Comparison of ENCODE assay signal across 9 mouse cellular contexts in genomic region chr5:138275216-138276050, GRCm38 (mm10). TPM values are rescaled to one million over a fixed set of nuclear protein-coding genes. Genes with fewer than 3 reads are reported as not detected.
A peak's percentile ranks its signal among the peaks of the same experiment; 100 is the strongest.
DNase-seq lines count a peak whose midpoint lies in the region; ATAC-seq and TF ChIP-seq lines count a peak whose summit lies in the region.
"Had no signal": no experiment of that assay in that cellular context is flagged by ENCODE, and none has a peak within 500 bp of the region (broad histone marks: within the 10 kb centered on the region; RNA-seq: fewer than 3 reads in every experiment).

No protein-coding gene starts in this region.

- peaks cover 31% of the 10 kb centered on the region for H3K4me1 ChIP-seq in liver, embryonic 12.5 days
- peaks cover 10% of the 10 kb centered on the region for H3K4me1 ChIP-seq in liver, postnatal 0 days (ENCODE audit: insufficient read depth)
- peaks cover 37% of the 10 kb centered on the region for H3K4me1 ChIP-seq in hindbrain, embryonic 11.5 days (replicated peaks; ENCODE audit: control insufficient read depth, insufficient read depth, low read length)
- H3K4me1 ChIP-seq in limb, embryonic 11.5 days (ENCODE audit: control insufficient read depth, insufficient read depth, low read length), result peaks cover 31% of the 10 kb centered on the region
- H3K4me1 ChIP-seq in stomach, postnatal 0 days (replicated peaks; ENCODE audit: control insufficient read depth, insufficient read depth), result peaks cover 3% of the 10 kb centered on the region; the same call in 1 of the 2 replicates

- H3K36me3 ChIP-seq in liver, embryonic 12.5 days, result no peaks in the 10 kb centered on the region
- no peaks in the 10 kb centered on the region for H3K36me3 ChIP-seq in liver, postnatal 0 days (replicated peaks; ENCODE audit: insufficient read depth, low read length)
- no peaks in the 10 kb centered on the region for H3K36me3 ChIP-seq in hindbrain, embryonic 11.5 days (ENCODE audit: control insufficient read depth, insufficient read depth, low read length)
- H3K36me3 ChIP-seq in limb, embryonic 11.5 days (ENCODE audit: control insufficient read depth, insufficient read depth, low read length), result peaks cover 4% of the 10 kb centered on the region; the same call in 1 of the 2 replicates
- H3K36me3 ChIP-seq in stomach, postnatal 0 days (ENCODE audit: control insufficient read depth, insufficient read depth, low read length), result no peaks in the 10 kb centered on the region

- no peak overlapping the region for H3K9ac ChIP-seq in liver, embryonic 12.5 days
- H3K9ac ChIP-seq in liver, postnatal 0 days (replicated peaks), result no peak overlapping the region
- peak overlapping the region; percentile 54 for H3K9ac ChIP-seq in hindbrain, embryonic 11.5 days (ENCODE audit: low read depth, low read length)
- H3K9ac ChIP-seq in limb, embryonic 11.5 days (ENCODE audit: low read length), result peak overlapping the region; percentile 27
- peak overlapping the region; percentile 45; the same call in 1 of the 2 replicates for H3K9ac ChIP-seq in stomach, postnatal 0 days (ENCODE audit: low read length)

- H3K4me2 ChIP-seq in liver, embryonic 12.5 days, result peak overlapping the region; percentile 41
- no peak overlapping the region for H3K4me2 ChIP-seq in liver, postnatal 0 days (ENCODE audit: low read depth, low read length)
- H3K4me2 ChIP-seq in hindbrain, embryonic 11.5 days (replicated peaks; ENCODE audit: low read depth, low read length), result peak overlapping the region; percentile 59
- peak overlapping the region; percentile 42 for H3K4me2 ChIP-seq in limb, embryonic 11.5 days (ENCODE audit: low read depth, severe bottlenecking)
- peak overlapping the region; percentile 49 for H3K4me2 ChIP-seq in stomach, postnatal 0 days (replicated peaks; ENCODE audit: low read depth)

- ATAC-seq in liver, embryonic 12.5 days, result no peak
- ATAC-seq in liver, postnatal 0 days, result no peak
- ATAC-seq in hindbrain, embryonic 11.5 days (ENCODE audit: low FRiP score), result 0 out of 2 replicates have a peak, but pooled peaks have one; percentile 1
- ATAC-seq in limb, embryonic 11.5 days (ENCODE audit: insufficient number of reproducible peaks, low FRiP score, low TSS enrichment, low read depth), result no peak
- ATAC-seq in stomach, postnatal 0 days (ENCODE audit: low FRiP score, low TSS enrichment), result no peak
- ATAC-seq in frontal cortex, adult (ENCODE audit: low TSS enrichment), result no peak

- H3K4me3 ChIP-seq in liver, embryonic 12.5 days, result no peak overlapping the region
- no peak overlapping the region for H3K4me3 ChIP-seq in liver, postnatal 0 days (ENCODE audit: low read depth, low read length)
- H3K4me3 ChIP-seq in hindbrain, embryonic 11.5 days (ENCODE audit: low read depth, low read length), result peak overlapping the region; percentile 34
- H3K4me3 ChIP-seq in limb, embryonic 11.5 days (ENCODE audit: low read depth, low read length), result peak overlapping the region; percentile 12; the same call in 1 of the 2 replicates
- H3K4me3 ChIP-seq in stomach, postnatal 0 days (ENCODE audit: low read depth, low read length), result peak overlapping the region; percentile 20

- no peak for TF ChIP-seq CTCF in liver, postnatal 0 days (IDR thresholded peaks at IDR 0.05; ENCODE audit: low read depth)
- no peak for TF ChIP-seq CTCF in stomach, postnatal 0 days (IDR thresholded peaks at IDR 0.05; ENCODE audit: low read depth)

- no peak for DNase-seq in liver, postnatal 0 days
- DNase-seq in hindbrain, embryonic 11.5 days (ENCODE audit: low spot score), result peak; percentile 61
- peak; percentile 47 for DNase-seq in limb, embryonic 11.5 days (ENCODE audit: low spot score)
- peak; percentile 56 for DNase-seq in stomach, postnatal 0 days (ENCODE audit: low spot score)
- no peak for DNase-seq in urinary bladder, postnatal 10 days (ENCODE audit: low spot score)
- no peak for DNase-seq in ovary, postnatal 10 days (ENCODE audit: low spot score)
- DNase-seq: thymus, postnatal 14 days had no signal

- no peak for TF ChIP-seq EP300 in liver, postnatal 0 days (IDR thresholded peaks at IDR 0.05; ENCODE audit: low read depth)
- no peak for TF ChIP-seq EP300 in stomach, postnatal 0 days (optimal IDR thresholded peaks at IDR 0.05)

- WGBS in liver, embryonic 12.5 days (ENCODE audit: insufficient replicate concordance), result 39% methylated on average over 41 of the region's 41 CpGs
- WGBS in liver, postnatal 0 days (ENCODE audit: insufficient replicate concordance), result 64% methylated on average over 41 of the region's 41 CpGs
- 11% methylated on average over 41 of the region's 41 CpGs for WGBS in hindbrain, embryonic 11.5 days
- WGBS in limb, embryonic 11.5 days, result 25% methylated on average over 41 of the region's 41 CpGs
- 33% methylated on average over 41 of the region's 41 CpGs for WGBS in stomach, postnatal 0 days

- peaks cover 93% of the 10 kb centered on the region for H3K27me3 ChIP-seq in liver, embryonic 12.5 days (replicated peaks)
- H3K27me3 ChIP-seq in liver, postnatal 0 days (ENCODE audit: insufficient read depth, low read length), result peaks cover 23% of the 10 kb centered on the region; the same call in 1 of the 2 replicates
- no peaks in the 10 kb centered on the region for H3K27me3 ChIP-seq in hindbrain, embryonic 11.5 days (ENCODE audit: control insufficient read depth, insufficient read depth, low read length)
- no peaks in the 10 kb centered on the region for H3K27me3 ChIP-seq in limb, embryonic 11.5 days (ENCODE audit: control insufficient read depth, insufficient read depth, low read length)
- no peaks in the 10 kb centered on the region for H3K27me3 ChIP-seq in stomach, postnatal 0 days (ENCODE audit: control insufficient read depth, insufficient read depth, low read length)

- H3K27ac ChIP-seq in liver, embryonic 12.5 days, result no peak overlapping the region
- no peak overlapping the region for H3K27ac ChIP-seq in liver, postnatal 0 days (ENCODE audit: low read depth)
- peak overlapping the region; percentile 68 for H3K27ac ChIP-seq in hindbrain, embryonic 11.5 days (ENCODE audit: low read depth, low read length)
- H3K27ac ChIP-seq in limb, embryonic 11.5 days (replicated peaks; ENCODE audit: low read depth, low read length), result no peak overlapping the region
- peak overlapping the region; percentile 75 for H3K27ac ChIP-seq in stomach, postnatal 0 days (replicated peaks)

- no peaks in the 10 kb centered on the region for H3K9me3 ChIP-seq in liver, embryonic 12.5 days (replicated peaks)
- 0 out of 2 replicates have a peak, but pooled peaks cover 2% of the 10 kb centered on the region for H3K9me3 ChIP-seq in liver, postnatal 0 days (ENCODE audit: low read length)
- H3K9me3 ChIP-seq in hindbrain, embryonic 11.5 days (ENCODE audit: control insufficient read depth, low read length), result no peaks in the 10 kb centered on the region
- H3K9me3 ChIP-seq in limb, embryonic 11.5 days (ENCODE audit: control insufficient read depth, low read length), result no peaks in the 10 kb centered on the region
- 0 out of 2 replicates have a peak, but pooled peaks cover 2% of the 10 kb centered on the region for H3K9me3 ChIP-seq in stomach, postnatal 0 days (ENCODE audit: control insufficient read depth, low read length)

RNA-seq across cellular contexts. Expression of gene Gal3st4, which starts 2.8 kb away (rescaled TPM):
- 0.18 and 0.32 TPM in 2 replicates for polyA plus RNA-seq in liver, embryonic 12.5 days (2016; fragmentation: Nextera tagmentation; extraction: Ambion mirVana)
- 0.12 TPM in 1 of 2 replicates, not detected in the other for polyA plus RNA-seq in liver, postnatal 0 days (2015; fragmentation: Nextera tagmentation; extraction: Ambion mirVana)
- 4.6 and 6.1 TPM in 2 replicates for polyA plus RNA-seq in hindbrain, embryonic 11.5 days (2014; fragmentation: Nextera tagmentation; extraction: Ambion mirVana)
- polyA plus RNA-seq in limb, embryonic 11.5 days (2014; fragmentation: Nextera tagmentation; extraction: Ambion mirVana), result 3.5 and 4.2 TPM in 2 replicates
- 3.6 and 4.5 TPM in 2 replicates for polyA plus RNA-seq in stomach, postnatal 0 days (2015; fragmentation: Nextera tagmentation; extraction: Ambion mirVana)

RNA-seq across cellular contexts. Expression of gene Gm43720, which starts 4.3 kb away (rescaled TPM):
- polyA plus RNA-seq in liver, embryonic 12.5 days (2016; fragmentation: Nextera tagmentation; extraction: Ambion mirVana), result 0.04 TPM in 1 of 2 replicates, not detected in the other
- polyA plus RNA-seq in liver, postnatal 0 days (2015; fragmentation: Nextera tagmentation; extraction: Ambion mirVana), result not detected in 2 replicates
- polyA plus RNA-seq in hindbrain, embryonic 11.5 days (2014; fragmentation: Nextera tagmentation; extraction: Ambion mirVana), result 0.06 TPM in 2 replicates
- polyA plus RNA-seq in limb, embryonic 11.5 days (2014; fragmentation: Nextera tagmentation; extraction: Ambion mirVana), result 0.03 and 0.24 TPM in 2 replicates
- 0.17 and 0.36 TPM in 2 replicates for polyA plus RNA-seq in stomach, postnatal 0 days (2015; fragmentation: Nextera tagmentation; extraction: Ambion mirVana)

RNA-seq across cellular contexts. Expression of gene Gpc2, which starts 4.4 kb away (rescaled TPM):
- 2.4 and 2.5 TPM in 2 replicates for polyA plus RNA-seq in liver, embryonic 12.5 days (2016; fragmentation: Nextera tagmentation; extraction: Ambion mirVana)
- polyA plus RNA-seq in liver, postnatal 0 days (2015; fragmentation: Nextera tagmentation; extraction: Ambion mirVana), result 0.21 and 0.44 TPM in 2 replicates
- polyA plus RNA-seq in hindbrain, embryonic 11.5 days (2014; fragmentation: Nextera tagmentation; extraction: Ambion mirVana), result 20.8 and 23.9 TPM in 2 replicates
- polyA plus RNA-seq in limb, embryonic 11.5 days (2014; fragmentation: Nextera tagmentation; extraction: Ambion mirVana), result 14.0 and 15.8 TPM in 2 replicates
- 1.8 and 2.3 TPM in 2 replicates for polyA plus RNA-seq in stomach, postnatal 0 days (2015; fragmentation: Nextera tagmentation; extraction: Ambion mirVana)

RNA-seq across cellular contexts. Expression of gene Stag3, which starts 4.6 kb away (rescaled TPM):
- polyA plus RNA-seq in liver, embryonic 12.5 days (2016; fragmentation: Nextera tagmentation; extraction: Ambion mirVana), result 3.1 and 3.9 TPM in 2 replicates
- polyA plus RNA-seq in liver, postnatal 0 days (2015; fragmentation: Nextera tagmentation; extraction: Ambion mirVana), result 0.41 and 0.44 TPM in 2 replicates
- 3.0 and 3.5 TPM in 2 replicates for polyA plus RNA-seq in hindbrain, embryonic 11.5 days (2014; fragmentation: Nextera tagmentation; extraction: Ambion mirVana)
- 4.6 and 5.5 TPM in 2 replicates for polyA plus RNA-seq in limb, embryonic 11.5 days (2014; fragmentation: Nextera tagmentation; extraction: Ambion mirVana)
- 0.50 and 0.74 TPM in 2 replicates for polyA plus RNA-seq in stomach, postnatal 0 days (2015; fragmentation: Nextera tagmentation; extraction: Ambion mirVana)

RNA-seq across cellular contexts. Expression of gene BC037034, which starts 11.6 kb away (rescaled TPM):
- 8.7 and 8.9 TPM in 2 replicates for polyA plus RNA-seq in liver, embryonic 12.5 days (2016; fragmentation: Nextera tagmentation; extraction: Ambion mirVana)
- 2.3 and 2.4 TPM in 2 replicates for polyA plus RNA-seq in liver, postnatal 0 days (2015; fragmentation: Nextera tagmentation; extraction: Ambion mirVana)
- 7.0 and 7.1 TPM in 2 replicates for polyA plus RNA-seq in hindbrain, embryonic 11.5 days (2014; fragmentation: Nextera tagmentation; extraction: Ambion mirVana)
- 4.8 and 5.2 TPM in 2 replicates for polyA plus RNA-seq in limb, embryonic 11.5 days (2014; fragmentation: Nextera tagmentation; extraction: Ambion mirVana)
- 2.4 and 3.3 TPM in 2 replicates for polyA plus RNA-seq in stomach, postnatal 0 days (2015; fragmentation: Nextera tagmentation; extraction: Ambion mirVana)

Comparison
In these comparisons a context has a peak if more than half of its experiments do, and no peak if none do; other contexts are left out.
1. H3K27ac ChIP-seq: peak in hindbrain, embryonic 11.5 days (single experiment) and stomach, postnatal 0 days (single experiment); none in liver, embryonic 12.5 days (single experiment), liver, postnatal 0 days (single experiment) and limb, embryonic 11.5 days (single experiment).
2. H3K4me3 ChIP-seq: peak in hindbrain, embryonic 11.5 days (single experiment), limb, embryonic 11.5 days (single experiment) and stomach, postnatal 0 days (single experiment); none in liver, embryonic 12.5 days (single experiment) and liver, postnatal 0 days (single experiment).
3. H3K9ac ChIP-seq: peak in hindbrain, embryonic 11.5 days (single experiment), limb, embryonic 11.5 days (single experiment) and stomach, postnatal 0 days (single experiment); none in liver, embryonic 12.5 days (single experiment) and liver, postnatal 0 days (single experiment).
4. DNase-seq: peak in hindbrain, embryonic 11.5 days (single experiment), limb, embryonic 11.5 days (single experiment) and stomach, postnatal 0 days (single experiment); none in liver, postnatal 0 days (single experiment), urinary bladder, postnatal 10 days (single experiment) and ovary, postnatal 10 days (single experiment).